Mouse (Mus musculus) heart, embryonic 14.5 days (tissue): ENCODE results near the gene Nt5c3b. TPM values are rescaled to one million over a fixed set of nuclear protein-coding genes. Genes with fewer than 3 reads are reported as not detected.

ENCODE experiments used
- ATAC-seq: fragments of 200-750 bp; cut with Nextera tagmentation; 2 replicates; pipeline ENCODE4 v1.8.0; 2017; ENCODE audit warnings: low read depth, moderate TSS enrichment; ENCODE audit not compliant: insufficient number of reproducible peaks, insufficient read depth, low FRiP score
- H3K27ac ChIP-seq, 2 experiments: fragments of 200-500 bp in 1 of 2; fragments of 300-500 bp in 1 of 2; sonication (generic) in 1 of 2; replicated peaks in 1 of 2; 2 replicates each; pipeline ENCODE4 v1.5.1; 2012 to 2014; ENCODE audit warnings: low read depth in 2 of 2, low read length in 2 of 2, control low read depth in 1 of 2, mild to moderate bottlenecking in 1 of 2, mixed read lengths in 1 of 2; ENCODE audit not compliant: control insufficient read depth in 1 of 2, insufficient read depth in 1 of 2
- H3K27me3 ChIP-seq: fragments of 300-500 bp; sonication (generic); 2 replicates; pipeline ENCODE4 v1.6.1; 2014; ENCODE audit warnings: mild to moderate bottlenecking, low read length, control low read depth; ENCODE audit not compliant: control insufficient read depth, insufficient read depth
- H3K36me3 ChIP-seq: fragments of 300-500 bp; sonication (generic); 2 replicates; pipeline ENCODE4 v1.6.1; 2014; ENCODE audit warnings: mild to moderate bottlenecking, control low read depth, low read length, mixed read lengths; ENCODE audit not compliant: control insufficient read depth, insufficient read depth
- H3K4me1 ChIP-seq, 2 experiments: fragments of 200-500 bp in 1 of 2; fragments of 300-500 bp in 1 of 2; sonication (generic) in 1 of 2; 2 replicates each; pipeline ENCODE4 v1.6.1; 2012 to 2014; ENCODE audit warnings: low read length in 2 of 2, control low read depth in 1 of 2, mixed read lengths in 1 of 2; ENCODE audit not compliant: control insufficient read depth in 2 of 2, insufficient read depth in 2 of 2
- H3K4me2 ChIP-seq: fragments of 300-500 bp; sonication (generic); 2 replicates; pipeline ENCODE4 v1.6.1; 2014; ENCODE audit warnings: mild to moderate bottlenecking, low read length
- H3K4me3 ChIP-seq, 2 experiments: fragments of 200-500 bp in 1 of 2; fragments of 300-500 bp in 1 of 2; sonication (generic) in 1 of 2; 2 replicates each; pipeline ENCODE4 v1.5.1; 2012 to 2014; ENCODE audit warnings: low read length in 2 of 2, mild to moderate bottlenecking in 2 of 2, control low read depth in 1 of 2, low read depth in 1 of 2, moderate library complexity in 1 of 2; ENCODE audit not compliant: control insufficient read depth in 1 of 2, insufficient read depth in 1 of 2
- H3K9ac ChIP-seq: fragments of 300-500 bp; sonication (generic); 2 replicates; pipeline ENCODE4 v1.6.1; 2014; ENCODE audit warnings: mild to moderate bottlenecking, low read length
- H3K9me3 ChIP-seq: fragments of 300-500 bp; sonication (generic); 2 replicates; pipeline ENCODE4 v1.6.1; 2016; ENCODE audit warnings: low read length, control low read depth; ENCODE audit not compliant: control insufficient read depth
- WGBS: fragments of 180-500 bp; shearing (Covaris S2); extraction: QIAGEN DNeasy Blood & Tissue Kit; methylation state at CpG from one replicate; pipeline ENCODE4 v1.1.7; 2014; 5-methylcytosine and 5-hydroxymethylcytosine counted together
- polyA plus RNA-seq: library from polyadenylated mRNA; unstranded; fragments of >200 nt; fragmentation: Nextera tagmentation; extraction: Ambion mirVana; gene quantifications from 2 replicates; pipeline ENCODE4 v1.2.1, GENCODE M21; 2014

Nt5c3b gene
- polyA plus RNA-seq, 1 experiment from 2014 or later: 102 TPM

- ATAC-seq: peak; percentile 48; the same call in 1 of the 2 replicates
- Histone ChIP-seq H3K4me3 (no peak overlapping the region), H3K9me3 (no peaks in the 10 kb centered on the region), H3K27ac (peak overlapping the region; percentile 91 to 99), H3K9ac (no peak overlapping the region; the same call in 1 of the 2 replicates), H3K36me3 (peaks cover 10% of the 10 kb centered on the region), H3K4me2 (peak overlapping the region; percentile 56), H3K4me1 (peaks cover 48 to 61% of the 10 kb centered on the region in 2 experiments), H3K27me3 (no peaks in the 10 kb centered on the region)
- 10% methylated on average over 10 of the region's 10 CpGs for WGBS
Observed at GRCm38 (mm10) chr11:100403445-100404134, 38.0 kb downstream of the Nt5c3b start.

- peaks cover 5% of the 10 kb centered on the region; the same call in 1 of the 2 replicates for H3K36me3 ChIP-seq
- WGBS: 43% methylated on average over 2 of the region's 2 CpGs
- H3K4me2 ChIP-seq: peak overlapping the region; percentile 56
- no peak for ATAC-seq
- peak overlapping the region; percentile 78 to 99 for H3K27ac ChIP-seq
- peaks cover 50 to 62% of the 10 kb centered on the region in 2 experiments for H3K4me1 ChIP-seq
- H3K4me3 ChIP-seq: no peak overlapping the region
- H3K9me3 ChIP-seq: no peaks in the 10 kb centered on the region
- H3K9ac ChIP-seq: peak overlapping the region; percentile 57; the same call in 1 of the 2 replicates
- no peaks in the 10 kb centered on the region for H3K27me3 ChIP-seq
Observed at GRCm38 (mm10) chr11:100402682-100403081, 38.9 kb downstream of the Nt5c3b start.

- Histone ChIP-seq H3K9me3 (no peaks in the 10 kb centered on the region), H3K4me3 (no peak overlapping the region), H3K4me1 (peaks cover 50 to 62% of the 10 kb centered on the region in 2 experiments), H3K27me3 (no peaks in the 10 kb centered on the region), H3K27ac (peak overlapping the region; percentile 78 to 99), H3K4me2 (peak overlapping the region; percentile 56), H3K9ac (peak overlapping the region; percentile 61; the same call in 1 of the 2 replicates), H3K36me3 (peaks cover 3% of the 10 kb centered on the region; the same call in 1 of the 2 replicates)
- WGBS: 3% methylated on average over 6 of the region's 6 CpGs
- peak; percentile 12 for ATAC-seq
Observed at GRCm38 (mm10) chr11:100402240-100402639, 39.4 kb downstream of the Nt5c3b start.

- Histone ChIP-seq H3K36me3 (no peaks in the 10 kb centered on the region), H3K9ac (no peak overlapping the region), H3K9me3 (no peaks in the 10 kb centered on the region), H3K4me1 (peaks cover 52 to 66% of the 10 kb centered on the region in 2 experiments), H3K4me3 (no peak overlapping the region), H3K4me2 (no peak overlapping the region), H3K27ac (peak overlapping the region; percentile 28 to 99), H3K27me3 (no peaks in the 10 kb centered on the region)
- WGBS: 42% methylated on average over 6 of the region's 6 CpGs
- ATAC-seq: no peak
Observed at GRCm38 (mm10) chr11:100400842-100401241, 40.8 kb downstream of the Nt5c3b start.

- Histone ChIP-seq H3K4me1 (peaks cover 61 to 75% of the 10 kb centered on the region in 2 experiments), H3K27ac (peak overlapping the region in 1 of 2 experiments; percentile 99; a peak in 2 of 4 replicates), H3K4me3 (no peak overlapping the region), H3K9me3 (no peaks in the 10 kb centered on the region), H3K9ac (0 out of 2 replicates have a peak overlapping the region, but pooled peaks have one; percentile 16), H3K4me2 (no peak overlapping the region), H3K36me3 (0 out of 2 replicates have a peak, but pooled peaks cover under 1% of the 10 kb centered on the region), H3K27me3 (no peaks in the 10 kb centered on the region)
- no peak for ATAC-seq
- 71% methylated on average over 12 of the region's 12 CpGs for WGBS
Observed at GRCm38 (mm10) chr11:100399727-100400538, 41.7 kb downstream of the Nt5c3b start.

GRCm38 (mm10) chr11:100399320-100399719, 42.3 kb downstream of the Nt5c3b start:
- Histone ChIP-seq H3K27ac (no peak overlapping the region), H3K4me3 (no peak overlapping the region), H3K4me2 (no peak overlapping the region), H3K9me3 (no peaks in the 10 kb centered on the region), H3K4me1 (peaks cover 64 to 75% of the 10 kb centered on the region in 2 experiments), H3K27me3 (no peaks in the 10 kb centered on the region), H3K36me3 (peaks cover 6% of the 10 kb centered on the region; the same call in 1 of the 2 replicates), H3K9ac (no peak overlapping the region)
- WGBS: 67% methylated on average over 9 of the region's 9 CpGs
- ATAC-seq: no peak

GRCm38 (mm10) chr11:100398517-100398916, 43.1 kb downstream of the Nt5c3b start:
- no peak overlapping the region; a peak in 1 of 4 replicates for H3K27ac ChIP-seq

More at GRCm38 (mm10) chr11:100398517-100398916, 43.1 kb downstream of the Nt5c3b start:
- H3K27me3 ChIP-seq: no peaks in the 10 kb centered on the region
- no peak for ATAC-seq
- 92% methylated on average over 7 of the region's 7 CpGs for WGBS
- no peak overlapping the region for H3K9ac ChIP-seq
- no peak overlapping the region for H3K4me2 ChIP-seq
- H3K36me3 ChIP-seq: peaks cover 7% of the 10 kb centered on the region; the same call in 1 of the 2 replicates
- H3K4me3 ChIP-seq: no peak overlapping the region
- H3K4me1 ChIP-seq: peaks cover 62 to 75% of the 10 kb centered on the region in 2 experiments
- H3K9me3 ChIP-seq: no peaks in the 10 kb centered on the region
